Mouse (Mus musculus) embryo, embryonic 9.5 days (tissue): Measurements from ENCODE around the gene Clic5.
"Not testable (repeated sequence)": the region's sequence is repeated elsewhere in the genome, so short reads cannot be mapped to it uniquely, and the experiment has no call there.

ENCODE experiments used
- DNase-seq: peaks from one replicate; pipeline ENCODE4 v3.0.0-alpha.2; 2017; ENCODE audit errors: extremely low spot score

Gene Clic5

DNA sequence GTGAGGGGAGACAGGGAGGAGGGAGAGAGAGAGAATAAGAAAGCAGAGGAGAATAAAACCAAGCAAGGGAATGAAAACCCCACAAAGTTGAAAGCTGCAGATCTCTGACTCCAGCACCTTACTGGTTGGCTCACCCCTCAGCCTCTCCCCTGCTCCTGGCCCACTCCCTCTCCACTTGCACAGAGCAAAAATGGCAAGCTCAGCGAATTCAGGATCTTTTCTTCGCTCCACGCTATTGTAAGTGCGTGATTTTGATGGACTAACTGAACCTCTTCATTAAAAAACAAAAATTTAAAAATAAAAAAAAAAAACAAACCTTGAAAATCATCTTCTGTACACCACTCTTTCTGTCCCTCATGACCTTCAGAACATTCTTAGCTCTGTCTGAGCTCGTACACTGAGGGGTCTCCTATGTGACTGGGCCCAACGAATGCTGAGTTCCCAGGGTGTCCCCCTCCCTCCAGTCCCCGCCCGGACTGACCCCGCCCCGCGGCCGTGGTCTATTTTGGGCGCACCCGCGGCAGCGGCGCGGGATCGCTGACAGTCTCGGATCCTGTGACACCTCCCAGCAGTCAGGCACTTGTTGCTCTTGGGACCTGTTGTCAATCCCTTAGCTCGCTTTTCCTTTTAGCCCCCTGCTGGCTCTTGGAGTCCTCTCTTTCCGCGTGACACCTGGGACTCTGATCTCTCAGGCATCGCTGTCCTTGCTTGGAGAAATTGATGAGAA, at the start of gene Clic5:
Clic5 (plus strand) TSS at position 543 of the 727 bp plus-strand sequence.
- no peak for DNase-seq

DNA sequence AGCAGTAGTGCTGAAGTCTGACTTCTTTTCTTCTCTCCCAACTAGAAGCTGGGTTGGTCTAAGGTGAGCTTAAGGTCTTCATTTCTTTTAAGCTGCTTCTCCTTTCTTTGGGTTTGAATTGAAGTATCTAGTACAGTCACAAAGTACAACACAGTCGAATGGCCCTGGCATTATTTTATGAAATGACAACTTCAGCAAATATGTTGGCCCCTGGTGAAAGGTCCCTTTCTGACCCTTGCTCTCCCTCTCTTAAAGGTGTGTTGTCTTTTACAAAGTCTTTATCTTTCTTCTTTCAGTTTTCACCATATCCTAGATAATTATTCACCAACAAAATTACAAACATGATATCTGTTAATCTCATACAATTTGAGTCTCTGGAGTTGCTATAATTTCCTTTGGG, 42.6 kb upstream of the Clic5 start:
- no peak for DNase-seq

DNA sequence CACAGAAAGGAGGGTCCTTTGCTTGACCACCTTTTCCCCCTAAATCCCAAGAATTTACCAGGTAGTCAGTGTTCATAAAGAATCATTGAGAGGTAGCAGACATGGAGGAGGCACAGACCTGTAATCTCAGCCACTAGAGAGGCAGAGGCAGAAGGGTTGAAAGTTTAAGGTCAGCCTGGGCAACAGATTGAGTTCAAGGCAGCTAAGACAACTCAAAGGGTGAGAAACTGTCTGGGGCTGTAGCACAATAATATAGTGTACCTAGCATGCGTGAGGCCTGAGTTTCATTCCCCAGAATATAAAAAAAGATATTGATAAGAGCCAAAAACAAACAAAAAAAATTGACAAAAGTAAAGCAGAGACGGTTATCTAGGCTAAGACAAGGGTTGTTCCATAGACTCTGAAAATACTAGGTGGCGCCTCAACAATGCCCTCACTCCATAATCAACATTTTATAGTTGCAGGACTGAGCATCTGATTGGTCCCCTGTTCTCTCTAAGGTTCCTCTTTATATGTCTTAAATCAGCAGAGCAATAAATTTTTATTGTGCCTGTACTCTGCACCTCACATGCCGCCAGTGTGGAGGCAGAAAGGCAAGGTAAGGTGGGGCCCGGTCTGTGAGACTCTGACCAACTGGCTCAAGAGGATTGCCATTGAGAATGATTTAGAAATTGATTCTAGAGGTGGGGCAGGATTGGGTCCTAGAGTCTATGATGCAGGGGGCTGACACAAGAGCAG, 40.1 kb upstream of the Clic5 start:
- no peak for DNase-seq

DNA sequence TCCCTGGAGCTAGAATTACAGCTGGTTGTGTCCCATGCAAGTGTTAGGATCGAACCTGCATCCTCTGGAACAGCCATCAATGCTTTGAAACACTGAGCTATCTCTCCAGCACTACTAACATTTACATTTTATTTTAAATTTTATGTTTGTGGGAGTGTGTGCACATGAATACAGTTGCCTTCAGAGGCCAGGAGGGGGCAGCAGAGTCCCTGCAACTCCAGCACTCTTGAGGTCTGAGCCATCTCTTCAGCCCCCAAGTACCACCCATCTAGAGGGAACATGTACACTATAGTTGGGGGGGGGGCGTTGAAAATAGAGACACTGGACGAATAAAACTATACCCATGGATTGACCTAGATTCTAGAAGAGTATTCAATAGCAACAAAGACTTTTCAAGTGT, 37.3 kb upstream of the Clic5 start:
- DNase-seq, result peak; percentile 34

DNA sequence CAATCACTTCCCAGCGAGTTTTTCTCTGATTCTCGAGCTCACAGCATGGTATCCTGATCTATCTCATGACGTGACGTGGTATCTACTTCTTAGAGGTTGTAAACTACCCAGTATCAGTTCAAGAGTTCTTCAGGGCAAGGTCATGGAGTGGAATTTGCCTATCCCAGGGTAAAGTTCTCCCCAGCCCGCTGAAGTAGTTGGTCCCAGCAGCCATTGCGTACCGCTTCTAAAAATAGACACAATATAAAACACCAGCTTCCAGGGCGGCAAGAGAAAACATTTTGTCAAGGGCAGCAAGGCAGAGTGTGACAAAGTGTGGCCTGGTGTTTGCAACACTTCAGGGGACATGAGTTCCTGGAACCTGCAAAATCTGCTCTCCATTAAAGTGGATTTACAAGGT, 36.5 kb upstream of the Clic5 start:
- DNase-seq, result no peak

DNA sequence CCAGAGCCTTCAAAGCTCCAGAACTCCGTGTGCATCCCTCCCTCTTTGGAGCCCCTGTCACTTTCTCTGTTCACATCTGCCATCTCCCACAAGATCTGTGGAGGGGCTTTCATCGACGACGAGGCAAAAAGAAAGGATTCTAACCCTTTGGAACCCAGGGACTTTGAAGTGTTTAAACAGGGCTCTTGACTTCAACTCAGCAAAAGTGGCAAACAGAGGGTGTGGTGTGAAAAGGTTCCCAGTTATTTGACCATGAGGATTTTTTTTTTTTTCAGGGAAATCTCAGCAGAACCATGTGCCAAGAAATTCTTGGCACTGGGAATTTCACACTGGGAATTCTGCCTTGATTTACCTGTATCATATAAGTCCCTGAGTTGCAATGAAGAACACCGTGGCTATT, 34.5 kb upstream of the Clic5 start:
- no peak for DNase-seq

DNA sequence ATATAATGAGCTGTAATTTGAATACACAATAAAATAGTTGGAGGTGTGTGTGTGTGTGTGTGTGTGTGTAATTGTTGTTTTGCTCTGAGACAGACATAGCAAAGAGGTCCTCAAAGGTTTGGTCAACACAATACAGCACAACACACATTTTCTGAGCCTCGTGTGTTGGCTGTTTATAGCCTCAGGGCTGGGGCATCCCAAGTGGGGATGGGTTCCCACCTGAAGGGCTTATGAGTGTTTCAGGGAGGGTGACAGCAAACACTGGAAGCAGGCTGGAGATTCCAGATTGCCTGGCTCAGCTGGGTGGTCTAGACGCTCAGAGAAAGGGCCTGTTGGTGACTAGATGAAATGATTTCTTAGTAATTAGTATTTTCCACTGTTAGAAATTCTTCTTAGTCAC, 33.2 kb upstream of the Clic5 start:
- no peak for DNase-seq

DNA sequence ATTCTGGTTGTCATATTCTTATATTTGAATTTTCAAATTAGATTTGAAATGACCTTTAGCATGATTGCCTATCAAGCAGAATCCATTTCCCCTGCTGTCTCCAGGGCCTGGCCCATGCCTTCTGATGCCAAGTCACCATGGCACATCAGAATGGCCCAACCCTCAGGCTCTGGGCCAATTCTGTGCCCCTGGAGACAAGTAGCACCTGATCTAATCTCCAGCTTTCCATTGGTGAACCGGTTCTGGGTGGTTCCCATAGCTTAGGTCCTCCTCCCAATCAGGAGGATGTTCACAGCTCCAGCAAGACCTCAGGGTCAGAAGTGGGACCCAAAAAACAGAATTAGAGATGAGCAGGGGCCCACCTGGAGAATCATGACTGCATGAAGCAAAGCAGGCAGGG, 30.2 kb upstream of the Clic5 start:
- DNase-seq, result no peak

DNA sequence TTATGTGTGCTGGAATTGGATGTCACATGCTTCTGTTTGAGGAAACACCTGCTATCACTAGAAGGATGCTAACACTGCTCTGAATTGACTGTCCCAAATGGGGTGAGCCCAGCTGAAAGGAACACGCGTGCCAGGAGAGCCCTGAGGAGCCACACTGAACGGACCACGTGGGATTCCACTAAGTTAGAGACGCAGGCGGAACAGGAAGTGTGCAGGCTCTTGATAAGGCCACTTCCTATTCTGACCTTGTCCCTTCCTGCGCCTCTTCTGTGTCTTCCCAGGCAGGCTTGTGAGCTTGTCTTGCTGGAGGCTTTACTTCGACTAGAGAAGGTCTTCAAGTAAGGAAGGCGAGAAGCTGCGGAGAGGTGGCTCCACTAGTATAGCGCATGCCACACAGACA, 27.9 kb upstream of the Clic5 start:
- DNase-seq, result no peak

DNA sequence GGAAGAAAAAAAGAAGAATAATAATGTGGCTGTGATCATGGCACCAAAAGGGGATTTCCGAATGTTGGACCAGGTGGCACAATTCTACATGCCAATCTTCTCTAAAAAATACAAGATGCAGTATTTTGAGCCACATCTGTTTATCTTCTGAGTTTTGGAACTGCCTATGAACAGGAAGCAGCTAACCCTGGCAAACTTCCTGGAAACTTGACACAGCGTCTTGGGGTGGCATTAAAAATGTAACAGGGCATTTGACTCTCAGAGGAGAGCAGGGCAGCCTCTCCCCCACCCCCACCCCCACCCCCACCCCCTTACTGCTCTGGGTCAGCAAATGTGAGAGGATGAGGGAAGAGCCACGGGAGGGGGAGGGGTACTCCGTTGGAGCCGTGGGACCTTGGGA, 25.9 kb upstream of the Clic5 start:
- no peak for DNase-seq

DNA sequence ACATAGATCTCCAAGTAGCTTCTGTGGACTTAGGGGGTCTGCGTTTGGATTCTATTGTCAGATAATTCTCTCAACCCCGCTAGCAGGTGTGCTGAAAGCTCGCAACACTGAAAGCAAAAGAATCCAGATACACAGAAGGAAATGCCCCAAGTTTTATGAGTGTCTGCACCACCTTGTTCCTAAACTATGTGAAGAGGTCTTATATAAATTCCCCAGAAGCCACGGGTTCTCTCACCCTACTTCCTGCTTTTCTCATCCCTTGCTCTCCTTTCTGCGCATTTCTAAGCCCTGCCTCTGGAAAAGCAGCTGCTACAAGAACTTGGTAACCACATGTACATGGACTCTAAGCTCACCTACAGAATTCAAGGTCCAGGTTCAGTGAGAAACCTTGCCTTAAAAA, 25.4 kb upstream of the Clic5 start:
- no peak for DNase-seq

DNA sequence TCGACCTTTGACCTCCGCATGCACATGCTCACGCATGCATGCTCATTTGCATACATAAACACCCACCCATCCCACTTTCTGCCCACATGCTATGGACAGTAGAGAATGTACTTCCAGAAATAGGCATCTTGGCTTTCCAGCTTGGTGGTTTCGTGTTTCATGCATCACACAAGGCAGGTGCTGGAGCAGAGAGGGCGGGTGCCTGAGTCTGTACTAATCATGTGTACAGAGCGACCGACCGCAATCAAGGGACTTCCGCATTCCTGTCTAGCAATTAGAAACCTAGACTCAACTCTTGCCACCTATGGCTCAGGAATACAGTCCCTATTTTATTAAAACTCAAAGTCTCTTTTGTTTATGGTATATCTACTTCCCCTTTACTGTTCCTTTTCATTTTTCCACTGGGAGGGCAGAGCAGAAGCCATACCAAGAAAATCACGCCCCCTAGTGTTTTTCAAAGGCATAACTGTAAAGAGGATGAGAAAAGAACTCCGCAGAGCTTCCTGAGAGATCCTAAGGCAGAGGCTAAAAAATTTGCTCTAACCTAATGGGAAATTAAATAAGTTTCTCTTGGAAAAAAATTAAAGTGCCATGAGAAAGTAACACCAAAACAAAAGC, 22.5 kb upstream of the Clic5 start:
- DNase-seq, result no peak

DNA sequence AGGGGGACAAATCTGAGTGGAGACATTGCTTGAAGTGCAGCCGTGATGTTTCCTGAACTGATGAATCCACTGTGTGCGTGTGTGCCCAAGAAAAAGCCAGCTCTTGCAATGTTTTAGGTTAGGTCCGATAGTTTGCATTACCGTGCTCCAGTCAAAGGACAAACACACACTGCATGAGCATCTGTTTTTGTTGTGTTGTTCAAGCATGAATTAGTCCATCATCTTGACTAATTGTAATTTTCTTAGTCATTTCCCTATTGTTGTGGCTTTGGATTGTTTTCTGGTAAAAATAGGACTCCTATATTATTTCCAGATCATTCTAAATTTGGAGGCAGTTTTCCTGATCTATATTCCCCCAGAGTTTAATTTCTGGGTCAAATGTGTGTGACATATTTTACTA, 18.7 kb upstream of the Clic5 start:
- no peak for DNase-seq

DNA sequence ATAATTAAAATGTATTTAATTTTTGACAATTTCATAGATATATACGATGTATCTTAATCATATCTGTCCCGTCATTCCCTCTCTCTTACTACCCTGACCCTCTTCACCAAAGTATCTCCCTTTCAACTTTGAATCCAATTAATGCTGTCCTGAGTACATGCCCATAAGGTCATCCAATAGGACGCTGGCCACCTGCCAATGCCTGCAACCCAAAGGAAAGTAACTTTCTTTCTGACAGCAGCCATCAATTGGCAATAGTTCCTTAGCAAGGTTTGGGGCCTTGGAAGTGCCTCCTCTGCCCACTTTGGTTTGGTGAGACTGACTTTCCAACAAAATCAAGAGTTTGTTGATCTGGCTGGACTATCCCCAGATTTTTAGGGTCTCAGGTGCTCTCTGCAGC, 18.1 kb upstream of the Clic5 start:
- no peak for DNase-seq

DNA sequence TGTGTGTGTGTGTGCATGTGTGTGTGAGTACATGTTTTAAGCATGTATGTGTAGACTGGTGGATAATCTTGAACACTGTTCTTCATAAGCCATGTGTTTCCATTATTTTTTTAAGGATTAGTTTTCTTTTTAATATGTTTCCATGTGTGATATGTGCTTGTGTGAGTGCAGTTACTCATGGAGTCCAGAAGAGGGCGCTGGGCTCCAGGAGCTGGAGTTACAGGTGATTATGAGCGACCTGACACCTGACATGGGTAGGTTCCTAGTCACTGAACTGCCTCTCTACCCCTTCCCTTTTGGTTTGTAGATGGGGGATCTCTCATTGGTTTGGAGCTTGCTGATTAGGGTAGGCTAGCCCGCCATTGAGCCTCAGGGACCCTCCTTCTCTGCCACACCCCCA, 16.5 kb upstream of the Clic5 start:
- no peak for DNase-seq

DNA sequence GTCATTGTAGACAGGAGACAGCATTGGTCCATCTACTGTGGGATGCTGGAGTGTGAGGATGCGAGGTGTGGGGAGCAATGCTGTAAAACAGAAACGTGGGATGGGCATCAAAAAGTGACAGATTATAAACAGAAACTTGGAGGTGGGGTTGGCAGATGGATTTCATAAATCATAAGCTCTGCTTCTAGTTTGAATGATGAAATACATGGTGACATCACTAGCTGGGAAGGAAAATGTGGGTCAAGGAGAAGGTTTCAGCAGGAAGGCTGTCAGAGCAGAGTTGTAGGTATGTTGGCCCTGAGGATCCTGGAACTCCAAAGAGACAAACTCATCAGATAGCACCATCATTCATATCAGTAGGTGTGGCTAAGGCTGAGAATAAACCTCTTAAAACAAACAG, 15.0 kb upstream of the Clic5 start:
- no peak for DNase-seq

DNA sequence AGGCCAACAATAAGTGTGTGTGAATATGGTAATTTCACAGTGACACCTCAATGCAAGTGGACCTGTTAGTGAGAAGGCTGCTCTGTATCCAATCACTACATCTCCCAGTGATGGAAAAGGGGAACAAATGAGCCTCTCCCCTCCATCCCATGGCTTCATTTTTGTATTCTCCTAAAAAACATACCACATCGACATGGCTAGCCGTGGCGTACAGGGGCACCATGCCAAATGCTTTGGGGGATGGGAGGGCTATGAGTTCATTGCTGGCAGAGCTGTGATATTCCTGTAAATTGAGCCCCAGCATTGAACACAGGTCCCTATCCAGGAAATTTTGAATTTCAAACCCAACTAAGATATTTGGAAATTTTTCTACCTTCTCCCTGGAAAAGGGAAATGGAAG, 11.1 kb upstream of the Clic5 start:
- no peak for DNase-seq

DNA sequence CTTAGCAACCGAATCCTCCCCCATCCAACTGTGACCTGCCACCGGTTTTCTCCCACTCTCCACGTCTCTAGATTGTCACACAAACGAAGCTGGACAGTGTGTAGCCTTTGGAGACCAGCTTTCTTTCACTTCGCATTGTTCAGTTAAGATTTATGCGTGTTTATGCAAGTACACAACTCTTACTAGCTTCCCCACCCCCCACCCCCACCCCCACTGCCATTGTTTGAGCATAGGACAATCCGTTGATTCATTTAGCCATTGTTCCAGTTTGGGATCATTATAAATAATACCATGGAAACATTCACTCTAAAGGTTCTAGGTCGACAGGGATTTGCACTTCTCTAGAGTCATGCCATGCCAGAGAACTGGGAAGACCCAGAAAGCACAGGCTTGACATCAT, 7.0 kb upstream of the Clic5 start:
- DNase-seq, result no peak

DNA sequence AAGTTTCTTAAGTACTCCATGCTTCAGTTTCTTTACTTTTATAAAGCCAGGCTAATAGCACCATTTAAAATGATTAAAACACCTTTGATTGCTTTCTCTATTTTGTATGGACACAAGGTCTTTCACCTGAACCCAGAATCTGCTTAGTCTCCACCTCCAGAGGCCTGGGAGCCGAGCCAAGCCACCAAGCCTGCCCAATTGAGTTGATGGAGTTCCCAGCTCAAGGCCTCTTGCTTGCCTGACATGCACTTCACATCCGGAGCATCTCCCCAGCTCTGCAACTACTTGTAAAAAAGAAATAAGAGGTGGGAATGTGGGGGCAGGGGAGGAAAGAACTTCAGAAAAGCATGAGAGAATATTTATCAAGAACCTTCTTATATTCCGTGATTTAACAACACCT, 1.5 kb upstream of the Clic5 start:
- DNase-seq, result no peak

DNA sequence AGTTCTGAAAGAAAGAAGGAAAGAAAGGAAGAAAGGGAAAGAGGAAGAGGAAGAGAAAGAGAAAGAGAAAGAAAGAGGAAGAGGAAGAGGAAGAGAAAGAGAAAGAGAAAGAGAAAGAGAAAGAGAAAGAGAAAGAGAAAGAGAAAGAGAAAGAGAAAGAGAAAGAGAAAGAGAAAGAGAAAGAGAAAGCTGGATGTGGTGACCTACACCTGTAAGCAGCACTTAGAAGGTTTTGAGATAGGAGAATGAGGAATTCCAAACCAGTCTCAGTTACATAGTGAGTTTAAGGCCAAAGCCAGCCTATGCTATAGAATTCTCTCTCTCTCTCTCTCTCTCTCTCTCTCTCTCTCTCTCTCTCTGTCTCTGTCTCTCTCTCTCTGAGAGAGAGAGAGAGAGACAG, 847 bp upstream of the Clic5 start:
- DNase-seq, result not testable (repeated sequence)

DNA sequence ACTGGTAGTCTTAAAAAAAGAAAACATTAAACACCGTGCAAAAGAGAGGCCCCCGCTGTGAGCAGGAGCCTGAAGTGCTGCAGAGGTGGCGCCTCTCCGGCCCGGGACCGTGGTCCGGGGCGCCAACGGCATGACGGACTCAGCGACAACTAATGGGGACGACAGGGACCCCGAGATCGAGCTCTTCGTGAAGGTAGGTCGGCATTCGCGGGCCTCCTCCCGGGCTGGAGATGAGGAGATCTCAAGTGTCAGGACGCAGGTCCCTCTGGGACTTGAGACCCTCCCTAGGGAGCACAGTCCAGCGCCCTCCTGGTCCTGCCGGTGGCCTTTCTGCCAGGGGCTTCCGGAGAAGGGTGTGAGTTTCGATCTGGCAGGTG, 373 bp downstream of the Clic5 start:
- DNase-seq, result peak; percentile 46

DNA sequence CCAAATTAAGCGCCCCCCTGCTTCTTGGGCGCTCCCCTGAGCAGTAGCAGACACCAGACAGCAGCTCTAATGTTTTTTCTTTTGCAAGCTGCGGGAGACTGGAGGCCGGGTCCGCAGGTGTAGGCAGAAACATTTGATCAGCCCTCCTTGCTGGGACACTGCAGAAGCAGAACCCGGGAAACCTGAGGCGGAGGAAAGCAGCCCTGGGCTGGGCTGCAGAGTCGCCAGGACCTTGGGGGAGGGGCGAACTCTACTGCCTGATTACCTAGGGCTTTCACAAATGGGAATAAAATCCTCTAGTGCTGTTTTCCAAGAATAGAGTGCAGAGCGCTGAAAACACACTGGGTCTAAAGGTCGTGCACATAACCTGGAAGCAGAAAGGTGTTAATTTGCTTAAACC, 1.3 kb downstream of the Clic5 start:
- peak; percentile 28 for DNase-seq

DNA sequence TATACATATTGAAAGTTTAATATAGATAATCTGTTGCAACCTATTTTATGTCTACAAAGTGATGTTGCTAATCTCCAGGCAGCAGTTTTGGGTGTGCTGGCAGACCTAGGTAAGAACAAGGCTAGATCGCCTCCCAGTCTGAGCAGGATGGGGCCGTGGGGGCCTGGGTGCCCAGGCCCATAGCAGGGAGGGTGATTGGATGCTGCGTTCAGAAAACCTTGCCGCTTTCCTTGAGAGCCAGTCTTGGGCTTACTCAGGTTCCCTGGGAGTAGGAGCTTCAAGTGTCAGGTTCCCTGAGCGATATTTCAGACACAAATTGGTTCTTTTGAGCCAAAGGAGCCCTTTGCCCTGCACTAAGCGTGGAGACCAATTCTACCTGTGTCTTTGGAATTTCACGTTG, 1.9 kb downstream of the Clic5 start:
- DNase-seq, result no peak
